Mouse (Mus musculus): ENCODE data around the gene Atat1.

- TF ChIP-seq CHD2 (IDR thresholded peaks at IDR 0.05; ENCODE audit: low read depth, low read length) (no peak), HCFC1 (IDR thresholded peaks at IDR 0.05; ENCODE audit: borderline replicate concordance, insufficient read depth, low read length) (no peak), ZNF384 (IDR thresholded peaks at IDR 0.05; ENCODE audit: low read depth, low read length) (no peak)
These were observed 11.1 kb upstream of the Atat1 start for GRCm38 (mm10) chr17:35920862-35921562.

All from ES-E14 (cell line).